Mouse (Mus musculus) heart, postnatal 36 days (tissue): Measurements from ENCODE around the gene Gm11444. TPM values are rescaled to one million over a fixed set of nuclear protein-coding genes. Genes with fewer than 3 reads are reported as not detected.

Source experiments
- DNase-seq, 2 experiments: peaks; one replicate each; pipeline ENCODE4 v3.0.0; 2021 to 2022
- intact Hi-C: fragments of 180-260 bp; cut with DNase I; formaldehyde crosslinking; loops from one replicate; pipeline ENCODE4 v1.15.1; 2025
- total RNA-seq, 2 experiments: library from RNA; stranded (reverse); gene quantifications; 2 replicates each; pipeline ENCODE4 v1.2.3; 2021

Gene Gm11444
- total RNA-seq, 2 experiments from 2014 or later = not detected

DNA sequence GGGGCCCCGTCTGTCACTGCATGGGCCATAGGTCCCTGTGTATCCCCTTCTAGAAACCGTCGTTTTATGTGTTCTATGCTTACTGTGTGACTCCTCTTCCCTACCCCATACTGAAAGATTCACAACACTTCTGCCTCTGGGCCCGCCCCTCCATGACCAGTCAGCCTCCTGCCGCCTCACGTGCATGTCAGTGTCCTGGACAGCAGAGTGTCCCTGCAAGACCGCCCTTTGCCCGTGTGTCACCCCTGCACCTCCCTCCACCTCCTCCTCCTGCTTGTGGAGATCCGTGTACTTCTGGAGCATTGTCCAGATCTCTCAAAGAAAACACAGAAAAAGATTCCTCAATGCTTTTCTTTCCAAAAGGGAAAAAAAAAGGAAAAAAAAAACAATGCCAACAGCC, 28.5 kb downstream of the Gm11444 start:
- intact Hi-C loops = loop anchor here (2.0 to 5.0 kb wide), 5 partner anchors 61 to 354 kb away; no protein-coding TSS in a partner anchor
- DNase-seq = no peak

DNA sequence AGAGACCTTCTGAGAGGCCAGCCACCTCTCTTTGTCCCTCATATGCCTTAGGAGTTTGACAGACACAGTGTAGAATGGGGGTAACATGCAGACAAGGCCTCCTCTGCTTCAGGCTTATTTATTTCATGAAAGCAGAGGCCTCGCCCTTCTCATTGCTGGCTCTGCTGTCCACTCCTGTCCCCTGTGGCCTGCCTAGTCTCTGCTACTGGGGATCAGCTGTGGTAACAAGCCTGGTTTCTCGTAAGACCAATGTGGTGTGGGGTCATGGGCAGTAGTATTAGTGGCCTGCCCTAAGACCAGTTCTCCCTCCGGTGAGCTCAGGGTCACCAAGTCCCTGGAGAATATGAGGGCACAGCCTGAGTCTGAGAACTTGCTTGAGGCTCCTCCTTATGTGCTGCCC, 29.2 kb downstream of the Gm11444 start:
- intact Hi-C loops = loop anchor here (5.0 kb wide), 3 partner anchors 94 to 354 kb away; no protein-coding TSS in a partner anchor
- no peak for DNase-seq

DNA sequence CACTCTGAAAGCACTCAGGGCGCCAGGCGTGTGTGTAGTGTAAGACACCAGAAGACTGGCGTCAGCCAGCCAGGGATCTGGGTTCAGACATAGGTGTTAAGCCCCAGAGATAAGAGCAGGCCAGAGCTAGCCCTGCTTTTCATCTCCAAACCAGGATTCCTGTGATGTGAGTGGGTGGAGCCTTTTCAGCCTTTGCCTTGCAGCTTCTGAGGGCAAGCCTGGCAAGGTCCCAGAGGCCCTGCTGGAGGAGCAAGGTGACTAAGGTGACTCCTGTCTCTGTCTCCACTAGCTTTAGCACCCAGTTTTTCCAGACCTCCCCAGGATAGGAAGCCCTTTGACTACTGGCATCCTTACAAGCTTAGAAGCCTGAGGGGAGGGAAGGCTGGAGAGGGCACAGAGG, 31.7 kb downstream of the Gm11444 start:
- intact Hi-C loops = no loop called here
- DNase-seq = no peak

DNA sequence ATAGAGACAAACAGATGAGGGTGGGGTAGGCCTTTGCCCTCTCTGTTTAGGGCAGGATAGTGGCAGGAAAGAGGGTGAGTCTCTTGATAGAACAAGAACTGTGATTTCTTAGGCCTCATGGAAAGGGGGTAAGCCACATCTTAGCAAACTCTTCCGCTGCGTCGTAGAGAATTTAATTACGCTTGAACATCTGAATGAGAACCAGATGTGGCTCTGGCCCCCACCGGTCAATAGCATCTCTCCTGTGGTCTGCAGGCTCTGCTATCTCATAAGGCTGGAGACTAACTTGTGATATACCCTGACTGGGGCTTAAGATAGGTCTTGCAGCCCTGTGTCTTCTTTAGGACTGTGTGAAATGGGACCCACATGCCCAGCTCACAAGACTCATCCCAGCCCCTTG, 33.7 kb downstream of the Gm11444 start:
- no peak for DNase-seq
- intact Hi-C loops = no loop called here

DNA sequence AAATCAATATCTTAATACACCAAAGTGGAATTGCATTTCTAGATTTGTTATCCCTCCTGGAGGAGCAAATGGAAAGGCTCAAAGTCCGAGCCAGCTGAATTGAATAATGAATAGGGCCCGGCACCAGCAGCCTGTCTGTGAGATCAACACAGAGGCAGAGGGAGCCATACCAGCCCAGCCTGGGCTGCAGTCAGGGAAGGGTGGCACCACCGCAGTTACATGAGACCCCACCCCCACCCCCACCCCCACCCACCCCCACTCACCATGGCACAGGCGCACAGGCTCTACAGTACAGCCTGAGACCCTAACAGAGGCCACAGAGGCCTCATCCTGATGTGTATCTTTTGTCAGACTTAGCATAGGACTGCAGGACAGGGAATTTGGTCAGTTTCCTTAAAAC, 35.5 kb downstream of the Gm11444 start:
- DNase-seq = no peak

GRCm38 (mm10) chr11:85812201-85812966, 37.7 kb downstream of the Gm11444 start:
- intact Hi-C loops = no loop called here
- DNase-seq = no peak

More for the DNA sequence above, 35.5 kb downstream of the Gm11444 start:
- intact Hi-C loops = no loop called here

DNA sequence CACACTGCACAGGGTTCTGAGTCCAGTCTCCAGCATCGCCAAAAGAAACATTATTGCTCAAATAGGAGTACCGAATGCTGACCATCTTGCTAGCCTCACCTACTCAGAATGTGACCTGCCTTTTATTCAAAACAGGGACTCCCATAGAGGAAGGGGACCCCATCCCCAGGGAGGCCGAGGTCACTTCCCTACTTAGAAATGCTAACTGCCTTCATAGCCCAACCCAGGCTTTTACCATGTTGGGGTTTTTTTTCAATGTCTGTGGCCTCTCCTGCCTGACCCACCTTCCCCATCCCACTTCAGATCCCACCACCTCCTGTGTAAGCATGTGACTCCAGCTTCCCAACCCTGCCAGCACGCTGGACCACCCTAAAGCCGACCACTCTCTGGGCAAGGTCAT, 38.5 kb downstream of the Gm11444 start:
- DNase-seq = no peak
- intact Hi-C loops = no loop called here

GRCm38 (mm10) chr11:85811229-85811628, 38.9 kb downstream of the Gm11444 start:
- DNase-seq = no peak
- intact Hi-C loops = no loop called here

DNA sequence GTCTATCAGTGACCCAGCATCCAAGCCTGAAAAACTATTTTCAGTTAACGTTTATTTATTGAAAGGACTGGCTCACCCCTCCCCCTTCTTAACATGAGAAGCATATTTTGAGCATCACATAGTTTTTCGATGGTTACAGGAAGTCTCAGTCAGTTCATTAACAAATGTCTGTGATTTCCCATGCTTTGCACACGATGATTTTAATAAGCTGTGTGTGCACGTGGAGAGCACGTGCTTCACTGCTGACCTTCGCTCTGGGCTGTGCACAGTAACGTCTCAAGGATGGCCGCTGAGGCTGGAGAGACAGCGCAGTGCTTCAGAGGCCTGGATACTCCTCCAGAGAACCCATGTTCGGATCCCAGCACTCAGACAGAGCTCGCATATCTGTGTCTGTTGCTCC, 42.8 kb downstream of the Gm11444 start:
- no peak for DNase-seq
- intact Hi-C loops = no loop called here

DNA sequence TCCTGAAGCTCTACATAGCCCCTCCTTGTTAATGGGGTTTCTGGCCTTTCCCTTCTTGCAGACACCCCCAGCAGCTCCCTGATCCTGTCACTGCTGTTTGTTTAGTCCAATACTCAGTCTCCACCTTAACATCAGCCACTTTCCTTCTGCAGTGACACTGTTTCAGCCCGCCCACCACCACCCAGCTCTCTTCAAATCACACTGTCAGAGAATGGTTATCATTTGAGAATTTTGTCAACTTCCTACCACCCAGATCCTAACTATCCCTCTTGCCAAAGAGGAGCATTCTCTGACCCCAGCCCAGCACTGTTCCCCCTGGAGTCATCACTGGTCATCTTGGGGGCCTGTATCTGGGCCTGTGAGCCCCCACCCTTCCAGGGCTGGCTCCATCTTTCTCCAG, 44.4 kb downstream of the Gm11444 start:
- intact Hi-C loops = no loop called here
- DNase-seq = no peak

GRCm38 (mm10) chr11:85804048-85804447, 46.1 kb downstream of the Gm11444 start:
- intact Hi-C loops = no loop called here
- no peak for DNase-seq

- intact Hi-C loops = no loop called here
- no peak for DNase-seq
Measured at GRCm38 (mm10) chr11:85800380-85800779, 49.8 kb downstream of the Gm11444 start.

DNA sequence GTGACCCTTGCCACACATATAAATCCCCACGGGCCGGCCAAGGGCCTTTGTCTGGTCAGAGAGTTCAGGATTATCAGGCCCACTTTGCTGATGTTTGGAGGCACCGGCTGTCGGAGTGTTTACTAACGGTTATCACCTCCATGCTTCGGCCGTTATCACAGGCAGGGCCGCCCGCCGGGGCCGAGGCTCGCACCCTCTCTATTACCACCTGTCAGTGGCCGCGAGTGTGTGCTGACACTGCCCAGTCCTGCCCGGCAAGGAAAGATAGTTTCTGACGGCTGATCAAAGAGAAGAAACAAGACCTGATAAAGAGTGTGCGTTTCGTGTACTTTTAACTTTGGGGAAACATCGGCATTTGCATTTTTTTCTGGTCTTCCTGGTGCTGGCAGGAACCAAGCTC, 50.3 kb downstream of the Gm11444 start:
- peak; percentile 50 to 57 for DNase-seq
- intact Hi-C loops = no loop called here

- intact Hi-C loops = no loop called here
- DNase-seq = no peak
Measured at GRCm38 (mm10) chr11:85799456-85799855, 50.7 kb downstream of the Gm11444 start.

Other genes with a start within 250 kb of the Gm11444 start
- 1 to 10 TPM; 6.2 to 6.9 TPM for gene Tbx2, start 17.8 kb downstream of the Gm11444 start, total RNA-seq
- not detected for gene Tbx4, start 36.1 kb upstream of the Gm11444 start, total RNA-seq